Mouse (Mus musculus) adrenal gland, postnatal 4 days (tissue): Measurements from ENCODE around the gene Gale. TPM values are rescaled to one million over a fixed set of nuclear protein-coding genes. Genes with fewer than 3 reads are reported as not detected.
"Not testable (repeated sequence)": the region's sequence is repeated elsewhere in the genome, so short reads cannot be mapped to it uniquely, and the experiment has no call there.

Experiments used
- DNase-seq, 2 experiments: peaks; one replicate each; pipeline ENCODE4 v3.0.0; 2021 to 2022; ENCODE audit warnings: low spot score in 2 of 2, mixed read lengths in 2 of 2
- long read RNA-seq, 2 experiments: library from polyadenylated mRNA; stranded (forward); transcript quantifications; one replicate each; pipeline ENCODE4 v2.0.0; 2021
- total RNA-seq, 2 experiments: library from RNA; stranded (reverse); gene quantifications; 2 replicates each; pipeline ENCODE4 v1.2.3; 2021

Gene Gale
- 10 to 100 TPM; 17.7 to 24.6 TPM for total RNA-seq
- long read RNA-seq, experiment 1, transcript Gale-202 (11 exons, 1,430 nt): major isoform, 22 of 29 reads
- long read RNA-seq, experiment 1, partial matches to known transcripts: 2 of 29 reads
- long read RNA-seq, experiment 1, other reads (novel, unspliced or antisense): 5 of 29 reads
- long read RNA-seq, experiment 2, transcript Gale-202 (11 exons, 1,430 nt): major isoform, 14 of 27 reads
- long read RNA-seq, experiment 2, partial matches to known transcripts: 4 of 27 reads
- long read RNA-seq, experiment 2, other reads (novel, unspliced or antisense): 6 of 27 reads

- peak; percentile 83 to 88 for DNase-seq
These were observed at the start of gene Gale for GRCm38 (mm10) chr4:135963457-135964193. Gene Gale, plus strand, starts transcription at chr4:135963727.

DNA sequence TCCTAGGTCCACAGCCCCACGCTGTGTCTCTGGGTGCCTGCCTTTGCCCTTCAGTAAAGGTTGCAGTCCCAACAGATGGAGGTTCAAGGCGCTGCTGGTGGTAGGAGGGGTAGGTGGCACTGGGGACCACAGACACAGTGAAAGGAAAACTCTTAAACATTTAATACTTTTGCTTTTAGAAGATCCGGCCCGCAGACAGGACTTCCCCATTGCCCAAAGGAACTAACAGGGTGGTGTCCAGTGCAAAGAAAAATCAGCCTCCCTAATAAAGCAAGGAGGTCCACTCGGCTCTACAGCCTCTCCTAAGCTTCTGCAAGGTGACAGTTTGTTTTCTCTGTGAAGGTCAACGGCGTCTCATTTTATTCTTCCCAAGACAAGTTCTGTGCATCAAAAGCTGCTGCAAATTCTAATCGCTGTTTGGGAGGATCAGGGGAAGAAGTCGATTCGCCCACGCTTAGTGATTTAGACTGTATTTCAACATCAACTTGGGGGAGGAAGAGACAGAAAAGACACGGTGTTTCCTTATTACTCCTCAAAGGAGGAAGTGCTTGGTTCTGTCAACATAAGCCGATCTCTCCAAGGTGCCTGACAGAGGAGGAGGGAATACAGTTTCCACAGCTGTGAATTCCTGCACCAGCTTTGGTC lies 44.8 kb upstream of the Gale start:
- no peak for DNase-seq

- no peak for DNase-seq
These were observed 44.3 kb upstream of the Gale start for GRCm38 (mm10) chr4:135919280-135919639.

DNA sequence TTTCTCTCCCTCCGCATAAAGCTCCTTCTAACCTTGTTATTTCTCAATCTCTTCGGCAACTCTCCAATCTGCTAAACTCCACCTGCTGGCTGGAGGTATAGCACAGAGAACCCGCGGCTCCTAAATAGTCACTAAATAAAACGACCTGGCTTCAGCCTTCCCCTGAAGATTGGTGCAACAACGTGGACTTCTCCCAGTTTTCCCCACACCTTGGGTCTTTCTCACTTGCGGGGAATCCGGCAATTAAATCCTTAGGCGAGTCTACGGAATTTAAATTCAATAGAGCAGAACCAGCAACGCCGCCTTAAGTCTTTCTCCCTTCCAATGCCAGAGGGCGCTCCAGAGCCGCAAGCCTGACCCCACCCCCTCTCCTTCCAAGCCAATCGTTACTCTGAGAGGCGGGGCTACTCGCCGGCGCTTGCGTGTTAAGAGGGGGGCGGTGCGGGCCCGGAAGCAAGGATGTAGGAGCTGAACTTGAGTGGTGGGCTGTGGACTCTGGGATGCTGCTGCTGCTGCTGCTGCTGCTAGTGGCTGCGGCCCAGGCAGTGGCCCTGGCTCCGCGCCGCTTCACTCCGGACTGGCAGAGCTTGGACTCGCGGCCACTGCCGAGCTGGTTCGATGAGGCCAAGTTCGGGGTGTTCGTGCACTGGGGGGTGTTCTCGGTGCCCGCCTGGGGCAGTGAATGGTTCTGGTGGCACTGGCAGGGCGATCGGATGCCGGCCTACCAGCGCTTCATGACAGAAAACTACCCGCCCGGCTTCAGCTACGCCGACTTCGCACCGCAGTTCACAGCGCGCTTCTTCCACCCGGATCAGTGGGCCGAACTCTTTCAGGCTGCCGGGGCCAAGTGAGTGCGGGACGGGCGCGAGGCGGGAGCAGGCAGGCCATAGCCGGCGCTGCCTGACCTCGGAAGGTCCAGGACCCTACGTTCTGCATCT lies 43.0 kb upstream of the Gale start, which contains the start of gene Fuca1:
TSS of gene Fuca1 (plus strand) at position 432 of the 938 bp plus-strand sequence.
- DNase-seq: peak; percentile 87 to 93

- DNase-seq: no peak
These were observed 42.0 kb upstream of the Gale start for GRCm38 (mm10) chr4:135921257-135922120.

DNA sequence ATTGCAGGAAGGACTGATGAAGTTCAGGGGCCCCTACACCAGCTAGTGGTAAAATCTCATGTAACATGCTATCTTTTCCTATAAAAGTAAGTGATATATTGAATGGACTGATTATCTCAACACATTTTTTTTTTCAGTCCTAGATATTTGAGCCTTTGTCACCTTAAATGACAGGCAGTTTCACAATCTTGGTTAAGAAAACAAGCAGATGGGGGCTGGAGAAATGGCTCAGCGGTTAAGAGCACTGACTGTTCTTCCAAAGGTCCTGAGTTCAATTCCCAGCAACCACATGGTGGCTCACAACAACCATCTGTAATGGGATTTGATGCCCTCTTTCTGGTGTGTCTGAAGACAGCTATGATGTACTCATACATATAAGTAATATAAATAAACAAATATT lies 41.3 kb upstream of the Gale start:
- DNase-seq: no peak

DNA sequence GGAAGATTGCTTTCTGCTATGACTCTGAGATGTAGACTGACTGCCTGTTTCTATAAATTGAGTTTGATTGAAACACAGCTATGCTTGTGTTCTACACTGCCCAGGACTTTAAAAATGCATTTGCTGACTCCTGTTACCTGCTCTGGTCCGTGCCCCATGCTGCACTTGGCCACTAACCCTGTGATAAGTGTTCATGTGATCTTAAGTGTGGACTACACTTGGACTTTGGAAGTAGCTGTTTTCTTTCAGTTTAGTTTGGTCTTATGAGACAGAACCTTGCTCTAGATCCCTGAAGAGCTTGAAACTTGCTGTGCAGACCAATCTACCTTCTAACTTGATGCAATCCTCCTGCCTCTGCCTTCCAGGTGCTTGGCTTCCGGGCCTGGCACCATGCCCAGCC lies 39.1 kb upstream of the Gale start:
- no peak for DNase-seq

GRCm38 (mm10) chr4:135925341-135925740 lies 38.2 kb upstream of the Gale start:
- DNase-seq: no peak

DNA sequence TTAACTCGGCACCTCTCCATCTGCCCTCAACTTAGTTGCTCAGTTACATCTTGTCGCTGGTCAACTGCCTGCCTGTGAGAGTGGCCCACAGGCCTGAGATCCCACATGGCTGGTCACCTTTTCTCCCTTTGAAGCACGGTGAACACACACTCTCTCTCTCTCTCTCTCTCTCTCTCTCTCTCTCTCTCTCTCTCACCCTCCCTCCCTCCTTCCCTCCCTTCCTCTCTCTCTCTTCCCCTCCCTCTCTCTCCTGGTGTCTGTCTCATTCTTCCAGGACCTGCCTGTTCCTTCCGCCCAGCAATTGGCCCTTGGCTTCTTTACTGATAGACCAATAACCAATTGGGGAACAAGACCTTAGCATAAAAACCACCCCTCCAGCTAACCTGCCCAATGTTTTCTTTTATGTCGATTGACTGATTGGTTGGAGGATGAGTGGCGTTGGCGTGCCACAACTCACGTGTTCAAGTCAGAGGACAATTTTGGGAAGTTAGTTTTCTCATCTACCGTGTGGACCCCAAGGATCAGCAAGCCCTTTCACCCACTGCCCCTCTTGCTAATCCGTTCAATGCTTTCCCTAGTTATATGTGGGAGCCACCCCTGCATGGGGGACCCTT lies 37.2 kb upstream of the Gale start:
- DNase-seq: no peak

- DNase-seq: no peak
These were observed 36.7 kb upstream of the Gale start for GRCm38 (mm10) chr4:135926861-135927260.

DNA sequence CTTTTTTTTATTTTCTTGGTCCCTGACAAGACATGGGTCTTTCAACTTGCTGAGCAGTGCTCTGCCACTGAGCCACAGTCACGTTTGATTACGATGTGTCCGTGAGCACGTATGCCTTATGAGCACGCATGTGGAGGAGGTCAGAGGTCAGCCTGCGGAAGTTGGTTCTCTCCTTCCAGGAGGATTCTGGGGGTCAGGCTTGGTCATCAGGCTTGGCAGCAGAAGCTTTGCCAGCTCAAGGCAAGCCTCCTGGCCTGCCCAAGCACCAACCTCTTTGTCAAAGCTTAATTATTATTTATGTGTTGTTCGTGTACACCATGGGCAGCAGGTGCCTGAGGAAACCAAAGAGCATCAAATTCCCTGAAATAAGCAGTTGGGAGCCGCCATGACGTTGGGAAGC lies 35.2 kb upstream of the Gale start:
- no peak for DNase-seq

DNA sequence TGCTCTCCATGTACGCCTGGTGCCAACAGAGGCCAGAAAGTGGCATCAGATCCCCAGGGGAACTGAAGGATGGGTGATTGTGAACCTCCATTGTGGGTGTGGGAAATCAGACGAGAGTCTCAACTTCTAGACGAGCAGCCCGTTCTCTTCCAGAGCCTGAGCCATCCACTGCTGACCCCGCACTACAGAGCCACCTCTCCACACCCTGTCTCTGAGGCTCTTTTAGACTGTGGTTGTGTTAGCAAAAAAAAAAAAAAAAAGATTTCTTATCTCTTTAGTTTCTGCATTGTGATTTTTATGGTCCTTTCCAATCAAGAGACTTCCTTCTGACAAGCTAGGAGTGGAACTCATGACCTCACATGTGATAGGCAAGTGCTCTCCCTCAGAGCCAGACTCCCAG lies 34.1 kb upstream of the Gale start:
- no peak for DNase-seq

DNA sequence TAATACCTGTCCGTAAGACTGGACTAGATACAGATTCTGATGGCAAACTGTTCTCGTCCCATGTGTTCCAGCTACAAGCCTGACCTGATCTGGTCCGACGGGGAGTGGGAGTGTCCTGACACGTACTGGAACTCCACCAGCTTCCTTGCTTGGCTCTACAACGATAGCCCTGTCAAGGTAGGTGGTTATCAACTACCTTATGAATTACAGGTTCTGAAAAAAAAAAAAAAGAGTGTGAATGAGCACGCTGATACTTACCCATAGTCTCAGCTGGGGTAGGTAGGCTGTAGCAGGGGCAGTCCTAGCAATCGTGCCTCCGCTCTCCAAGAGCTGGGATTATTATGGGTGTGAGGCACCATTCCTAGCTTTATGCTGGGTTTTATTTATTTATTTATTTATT lies 33.7 kb upstream of the Gale start:
- DNase-seq: no peak

DNA sequence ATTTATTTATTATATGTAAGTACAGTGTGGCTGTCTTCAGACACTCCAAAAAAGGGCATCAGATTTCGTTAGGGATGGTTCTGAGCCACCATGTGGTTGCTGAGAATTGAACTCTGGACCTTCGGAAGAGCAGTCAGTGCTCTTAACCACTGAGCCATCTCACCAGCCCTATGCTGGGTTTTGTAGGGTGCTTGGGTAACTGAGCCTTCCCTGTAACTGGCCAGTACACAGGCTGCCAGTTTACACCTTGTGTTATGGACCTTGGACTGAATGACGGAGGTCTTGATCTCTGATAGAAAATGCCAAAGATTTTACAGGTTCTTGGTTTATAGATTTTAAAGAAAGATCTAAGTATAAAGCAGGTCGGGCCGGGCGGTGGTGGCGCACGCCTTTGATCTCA lies 33.3 kb upstream of the Gale start:
- DNase-seq: no peak

DNA sequence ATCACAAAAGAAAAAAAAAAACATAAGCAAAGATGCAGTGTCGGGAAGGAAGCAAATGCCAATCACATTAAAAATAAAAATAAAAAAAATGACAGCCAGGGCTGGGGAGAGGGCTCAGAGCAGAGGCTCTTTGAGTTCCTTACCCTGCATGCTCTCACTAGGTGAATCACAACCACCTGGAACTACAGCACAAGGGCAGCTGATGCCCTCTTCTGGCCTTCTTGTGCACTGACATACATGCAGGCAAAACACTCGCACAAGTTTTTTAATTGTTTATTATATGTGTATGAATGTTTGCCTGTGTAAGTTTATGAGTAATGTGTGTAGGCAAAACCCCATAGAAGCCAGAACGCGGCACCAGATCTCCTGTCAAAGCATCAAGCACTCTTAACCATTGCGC lies 31.7 kb upstream of the Gale start:
- no peak for DNase-seq

DNA sequence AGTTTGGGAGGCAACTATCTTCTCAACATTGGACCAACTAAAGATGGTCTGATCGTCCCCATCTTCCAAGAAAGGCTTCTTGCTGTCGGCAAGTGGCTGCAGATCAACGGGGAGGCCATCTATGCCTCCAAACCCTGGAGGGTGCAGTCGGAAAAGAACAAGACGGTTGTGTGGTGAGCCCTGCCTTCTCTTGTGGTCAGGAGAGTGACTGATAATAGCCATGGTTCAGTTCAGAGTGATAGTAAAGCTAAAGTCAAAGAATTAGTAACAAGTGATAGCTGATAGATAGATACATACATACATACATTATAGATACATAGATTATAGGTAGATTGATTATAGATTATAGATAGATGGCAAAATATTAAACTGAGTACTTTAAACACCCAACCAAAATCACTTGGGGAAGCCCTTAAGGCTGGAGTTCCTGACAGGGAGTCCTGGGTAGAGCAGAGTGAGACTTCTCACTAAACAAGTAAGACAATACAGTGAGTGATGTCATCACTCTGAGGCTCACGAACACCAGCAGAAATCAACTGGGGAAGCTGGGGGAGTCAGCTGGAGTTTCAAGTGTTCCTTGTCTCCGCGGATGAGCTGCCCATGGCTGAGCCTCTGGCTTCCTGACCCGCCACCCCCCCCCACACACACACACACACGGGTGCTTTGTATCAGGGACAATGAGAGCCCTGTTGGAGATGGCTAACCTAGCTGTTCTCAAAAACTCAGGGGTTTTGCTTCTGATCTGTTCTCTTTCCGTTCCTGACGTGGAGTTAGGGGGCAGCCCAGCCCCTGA lies 28.6 kb upstream of the Gale start:
- no peak for DNase-seq

GRCm38 (mm10) chr4:135935502-135935901 lies 28.0 kb upstream of the Gale start:
- DNase-seq: no peak

DNA sequence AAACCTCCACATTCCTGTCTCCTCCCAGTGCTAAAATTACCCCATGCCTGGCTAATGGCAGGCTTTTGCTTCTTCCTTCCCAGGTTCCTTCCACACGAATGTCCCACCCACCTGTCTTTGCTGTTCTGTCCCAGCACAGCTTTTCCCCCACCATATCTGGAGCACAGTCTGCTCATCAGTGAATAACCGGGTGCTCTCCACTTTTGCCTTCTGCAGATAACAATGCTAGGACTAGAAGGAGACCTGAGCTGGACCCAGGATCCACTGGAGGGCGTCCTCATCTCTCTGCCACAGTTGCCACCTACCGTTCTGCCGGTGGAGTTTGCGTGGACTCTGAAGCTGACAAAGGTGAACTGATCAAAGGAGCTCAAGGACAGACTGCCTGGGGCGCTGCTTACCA lies 24.7 kb upstream of the Gale start:
- no peak for DNase-seq

DNA sequence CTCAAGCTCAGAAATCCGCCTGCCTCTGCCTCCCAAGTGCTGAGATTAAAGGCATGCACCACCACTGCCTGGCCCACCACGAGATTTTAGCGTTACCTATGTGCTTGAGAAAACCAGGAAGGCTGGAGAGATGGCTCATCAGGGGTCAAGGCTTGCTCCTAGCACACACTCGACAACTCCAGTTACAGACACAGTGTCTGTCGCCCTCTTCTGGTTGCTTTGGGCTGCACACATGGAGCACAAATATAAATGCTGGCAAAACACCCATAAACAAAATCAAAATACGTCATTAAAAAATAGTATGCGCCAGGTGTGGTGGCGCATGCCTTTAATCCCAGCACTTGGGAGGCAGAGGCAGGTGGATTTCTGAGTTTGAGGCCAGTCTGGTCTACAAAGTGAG lies 22.5 kb upstream of the Gale start:
- not testable (repeated sequence) for DNase-seq
